Mouse (Mus musculus): Measurements from ENCODE around the gene Gm4340. TPM values are rescaled to one million over a fixed set of nuclear protein-coding genes. Genes with fewer than 3 reads are reported as not detected.
"Not testable (repeated sequence)": the region's sequence is repeated elsewhere in the genome, so short reads cannot be mapped to it uniquely, and the experiment has no call there.

Gm4340 gene
- total RNA-seq (2015; ENCODE audit: low replicate concordance) (not detected in 2 replicates), total RNA-seq (2017; ENCODE audit: low replicate concordance) (not detected in 2 replicates)

DNA sequence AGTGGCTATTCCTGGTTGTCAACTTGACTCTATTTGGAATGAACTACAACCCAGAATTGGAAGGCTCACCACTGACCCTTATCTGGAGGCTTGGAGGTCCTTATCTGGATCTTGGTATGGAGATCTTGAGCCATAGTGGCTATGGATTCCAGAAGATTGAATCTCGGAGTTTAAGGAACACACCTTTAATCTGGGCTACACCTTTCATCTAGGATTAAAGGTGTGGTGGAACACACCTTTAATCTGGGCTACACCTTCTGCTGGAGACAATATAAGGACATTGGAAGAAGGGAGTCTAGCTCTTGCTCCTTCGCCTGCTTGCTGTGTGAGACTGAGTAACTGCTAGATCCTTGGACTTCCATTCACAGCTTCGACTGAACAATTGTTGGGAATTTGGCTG, at the start of gene Gm4340:
Gm4340 (plus strand) TSS at position 301 of the 400 bp plus-strand sequence.
- ATAC-seq (replicated peaks; ENCODE audit: low FRiP score, poor library complexity, severe bottlenecking): not testable (repeated sequence)

DNA sequence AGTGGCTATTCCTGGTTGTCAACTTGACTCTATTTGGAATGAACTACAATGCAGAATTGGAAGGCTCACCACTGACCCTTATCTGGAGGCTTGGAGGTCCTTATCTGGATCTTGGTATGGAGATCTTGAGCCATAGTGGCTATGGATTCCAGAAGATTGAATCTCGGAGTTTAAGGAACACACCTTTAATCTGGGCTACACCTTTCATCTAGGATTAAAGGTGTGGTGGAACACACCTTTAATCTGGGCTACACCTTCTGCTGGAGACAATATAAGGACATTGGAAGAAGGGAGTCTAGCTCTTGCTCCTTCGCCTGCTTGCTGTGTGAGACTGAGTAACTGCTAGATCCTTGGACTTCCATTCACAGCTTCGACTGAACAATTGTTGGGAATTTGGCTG, 42.6 kb upstream of the Gm4340 start, which contains the start of gene Gm6763:
Gm6763 (plus strand) TSS at position 301 of the 400 bp plus-strand sequence.
- ATAC-seq (replicated peaks; ENCODE audit: low FRiP score, poor library complexity, severe bottlenecking): not testable (repeated sequence)

DNA sequence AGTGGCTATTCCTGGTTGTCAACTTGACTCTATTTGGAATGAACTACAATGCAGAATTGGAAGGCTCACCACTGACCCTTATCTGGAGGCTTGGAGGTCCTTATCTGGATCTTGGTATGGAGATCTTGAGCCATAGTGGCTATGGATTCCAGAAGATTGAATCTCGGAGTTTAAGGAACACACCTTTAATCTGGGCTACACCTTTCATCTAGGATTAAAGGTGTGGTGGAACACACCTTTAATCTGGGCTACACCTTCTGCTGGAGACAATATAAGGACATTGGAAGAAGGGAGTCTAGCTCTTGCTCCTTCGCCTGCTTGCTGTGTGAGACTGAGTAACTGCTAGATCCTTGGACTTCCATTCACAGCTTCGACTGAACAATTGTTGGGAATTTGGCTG, 34.1 kb upstream of the Gm4340 start, which contains the start of gene Gm8764:
Gm8764 (plus strand) TSS at position 301 of the 400 bp plus-strand sequence.
- not testable (repeated sequence) for ATAC-seq (replicated peaks; ENCODE audit: low FRiP score, poor library complexity, severe bottlenecking)

DNA sequence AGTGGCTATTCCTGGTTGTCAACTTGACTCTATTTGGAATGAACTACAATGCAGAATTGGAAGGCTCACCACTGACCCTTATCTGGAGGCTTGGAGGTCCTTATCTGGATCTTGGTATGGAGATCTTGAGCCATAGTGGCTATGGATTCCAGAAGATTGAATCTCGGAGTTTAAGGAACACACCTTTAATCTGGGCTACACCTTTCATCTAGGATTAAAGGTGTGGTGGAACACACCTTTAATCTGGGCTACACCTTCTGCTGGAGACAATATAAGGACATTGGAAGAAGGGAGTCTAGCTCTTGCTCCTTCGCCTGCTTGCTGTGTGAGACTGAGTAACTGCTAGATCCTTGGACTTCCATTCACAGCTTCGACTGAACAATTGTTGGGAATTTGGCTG, 25.6 kb upstream of the Gm4340 start, which contains the start of gene Gm21304:
Gm21304 (plus strand) TSS at position 301 of the 400 bp plus-strand sequence.
- ATAC-seq (replicated peaks; ENCODE audit: low FRiP score, poor library complexity, severe bottlenecking): not testable (repeated sequence)

DNA sequence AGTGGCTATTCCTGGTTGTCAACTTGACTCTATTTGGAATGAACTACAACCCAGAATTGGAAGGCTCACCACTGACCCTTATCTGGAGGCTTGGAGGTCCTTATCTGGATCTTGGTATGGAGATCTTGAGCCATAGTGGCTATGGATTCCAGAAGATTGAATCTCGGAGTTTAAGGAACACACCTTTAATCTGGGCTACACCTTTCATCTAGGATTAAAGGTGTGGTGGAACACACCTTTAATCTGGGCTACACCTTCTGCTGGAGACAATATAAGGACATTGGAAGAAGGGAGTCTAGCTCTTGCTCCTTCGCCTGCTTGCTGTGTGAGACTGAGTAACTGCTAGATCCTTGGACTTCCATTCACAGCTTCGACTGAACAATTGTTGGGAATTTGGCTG, 17.1 kb upstream of the Gm4340 start, which contains the start of gene Gm21312:
Gm21312 (plus strand) TSS at position 301 of the 400 bp plus-strand sequence.
- not testable (repeated sequence) for ATAC-seq (replicated peaks; ENCODE audit: low FRiP score, poor library complexity, severe bottlenecking)

DNA sequence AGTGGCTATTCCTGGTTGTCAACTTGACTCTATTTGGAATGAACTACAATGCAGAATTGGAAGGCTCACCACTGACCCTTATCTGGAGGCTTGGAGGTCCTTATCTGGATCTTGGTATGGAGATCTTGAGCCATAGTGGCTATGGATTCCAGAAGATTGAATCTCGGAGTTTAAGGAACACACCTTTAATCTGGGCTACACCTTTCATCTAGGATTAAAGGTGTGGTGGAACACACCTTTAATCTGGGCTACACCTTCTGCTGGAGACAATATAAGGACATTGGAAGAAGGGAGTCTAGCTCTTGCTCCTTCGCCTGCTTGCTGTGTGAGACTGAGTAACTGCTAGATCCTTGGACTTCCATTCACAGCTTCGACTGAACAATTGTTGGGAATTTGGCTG, 8.6 kb upstream of the Gm4340 start, which contains the start of gene Gm20765:
Gm20765 (plus strand) TSS at position 301 of the 400 bp plus-strand sequence.
- ATAC-seq (replicated peaks; ENCODE audit: low FRiP score, poor library complexity, severe bottlenecking): not testable (repeated sequence)

DNA sequence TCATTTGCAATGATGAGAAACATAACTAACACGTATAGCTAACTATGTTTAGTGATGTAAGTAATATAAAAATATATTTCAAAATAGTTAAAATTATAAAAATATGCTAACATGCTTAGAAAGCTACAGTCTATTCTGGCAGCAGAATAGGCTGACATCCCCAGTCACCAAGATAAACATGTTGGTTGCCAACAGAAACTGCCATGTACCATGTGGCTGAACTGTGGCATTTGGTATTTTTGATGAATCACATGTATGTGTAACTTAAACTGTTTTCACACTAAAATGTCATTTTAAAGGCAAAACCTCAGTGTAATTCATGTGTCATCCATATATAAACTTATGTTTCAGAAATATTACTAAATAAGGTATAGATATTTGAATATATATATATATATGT, 15.8 kb downstream of the Gm4340 start:
- ATAC-seq (replicated peaks; ENCODE audit: low FRiP score, poor library complexity, severe bottlenecking): no peak

DNA sequence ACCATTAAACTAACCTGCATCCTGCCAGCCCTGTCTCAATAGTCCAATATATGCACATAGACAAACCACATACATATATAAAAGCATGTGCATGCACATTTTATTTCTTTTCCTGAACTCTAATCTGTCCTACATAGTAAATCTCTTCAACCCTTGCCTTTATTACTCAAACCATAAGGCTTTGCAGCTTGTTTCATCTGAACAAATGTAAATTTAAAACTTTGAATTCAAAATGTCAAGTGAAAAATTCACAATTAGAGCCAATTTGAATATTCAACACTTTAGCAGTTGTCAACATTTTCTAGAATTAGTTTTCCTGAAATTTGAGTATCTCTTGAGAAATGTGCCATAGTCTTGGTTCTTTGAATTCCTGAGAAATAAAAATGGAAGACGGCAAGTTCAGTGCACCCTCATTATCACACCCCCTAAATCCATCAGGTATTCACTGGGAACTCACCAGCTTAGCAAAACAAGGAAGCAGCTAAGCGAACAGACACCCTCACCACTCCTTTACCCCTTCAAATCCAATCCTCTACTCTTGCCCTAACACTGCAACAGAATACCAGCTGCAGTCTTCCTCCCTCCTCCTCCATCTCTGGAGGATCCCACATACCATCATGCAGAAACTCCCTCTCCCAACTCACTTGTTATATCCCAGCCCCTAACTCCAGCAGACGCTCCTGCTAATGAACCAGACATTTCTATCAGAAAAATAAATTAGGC, 16.6 kb downstream of the Gm4340 start:
- no peak for ATAC-seq (replicated peaks; ENCODE audit: low FRiP score, poor library complexity, severe bottlenecking)

DNA sequence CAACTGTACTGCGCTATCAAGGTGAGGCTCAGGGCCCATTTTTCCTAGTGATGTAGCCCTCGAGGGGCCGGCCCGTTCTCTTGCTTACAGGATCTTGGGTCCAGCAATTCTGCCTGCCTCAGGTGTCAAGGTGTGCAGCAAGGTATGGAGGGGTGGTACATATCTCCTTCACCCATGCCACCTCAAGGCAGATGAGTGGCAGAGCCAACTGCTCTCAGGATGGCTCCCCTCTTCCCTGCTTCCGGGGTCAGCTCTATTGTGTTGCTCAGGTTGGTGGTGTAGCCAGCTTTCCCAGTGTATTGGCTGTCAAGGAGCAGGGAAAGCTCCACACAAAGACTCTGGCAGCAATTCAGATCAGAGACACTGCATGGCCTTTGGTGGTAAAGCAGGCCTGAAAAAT, 20.7 kb downstream of the Gm4340 start:
- no peak for ATAC-seq (replicated peaks; ENCODE audit: low FRiP score, poor library complexity, severe bottlenecking)

DNA sequence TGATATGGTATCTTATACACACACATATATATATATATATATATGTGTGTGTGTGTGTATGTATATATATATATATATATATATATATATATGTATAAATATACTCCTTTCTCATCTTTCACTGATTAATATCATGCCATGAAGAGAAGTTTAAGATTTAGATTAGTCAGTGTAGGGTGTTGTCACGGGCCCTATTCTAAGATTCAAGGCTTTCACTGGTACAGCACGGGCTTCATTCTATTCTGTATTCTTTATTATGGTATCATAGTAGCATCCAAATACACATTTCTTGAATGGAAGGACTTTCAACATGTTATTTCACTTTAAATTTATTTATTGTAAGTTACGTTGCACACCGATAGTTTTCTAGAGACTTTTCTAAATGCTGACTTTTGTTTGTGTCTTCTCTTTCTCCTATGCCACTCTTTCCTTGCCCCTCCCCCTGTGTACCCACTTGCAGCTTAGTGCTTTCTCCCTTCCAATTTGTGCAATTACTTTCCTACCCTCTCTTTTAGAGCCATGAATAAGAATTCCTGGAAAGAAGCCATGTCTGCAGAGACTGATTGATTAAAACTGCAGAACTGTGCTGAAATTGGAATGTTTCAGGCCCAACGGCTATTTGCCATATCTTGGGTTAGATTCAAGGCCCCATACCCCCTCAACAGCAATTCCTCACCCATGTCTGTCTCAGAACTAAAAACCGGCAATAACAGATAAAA, 26.6 kb downstream of the Gm4340 start:
- no peak for ATAC-seq (replicated peaks; ENCODE audit: low FRiP score, poor library complexity, severe bottlenecking)

Other genes starting within 250 kb of the Gm4340 start
- not detected in 2 replicates for gene Gm21293, start 51.1 kb upstream of the Gm4340 start, total RNA-seq (2015; ENCODE audit: low replicate concordance)
- gene Gm21293, start 51.1 kb upstream of the Gm4340 start, total RNA-seq (2017; ENCODE audit: low replicate concordance): not detected in 2 replicates
- not detected in 2 replicates for gene Gm6763, start 42.5 kb upstream of the Gm4340 start, total RNA-seq (2015; ENCODE audit: low replicate concordance)
- gene Gm6763, start 42.5 kb upstream of the Gm4340 start, total RNA-seq (2017; ENCODE audit: low replicate concordance): not detected in 2 replicates
- not detected in 2 replicates for gene Gm8764, start 34.0 kb upstream of the Gm4340 start, total RNA-seq (2015; ENCODE audit: low replicate concordance)
- not detected in 2 replicates for gene Gm8764, start 34.0 kb upstream of the Gm4340 start, total RNA-seq (2017; ENCODE audit: low replicate concordance)
- gene Gm21304, start 25.5 kb upstream of the Gm4340 start, total RNA-seq (2015; ENCODE audit: low replicate concordance): not detected in 2 replicates
- not detected in 2 replicates for gene Gm21304, start 25.5 kb upstream of the Gm4340 start, total RNA-seq (2017; ENCODE audit: low replicate concordance)
- gene Gm21312, start 17.0 kb upstream of the Gm4340 start, total RNA-seq (2015; ENCODE audit: low replicate concordance): not detected in 2 replicates
- gene Gm21312, start 17.0 kb upstream of the Gm4340 start, total RNA-seq (2017; ENCODE audit: low replicate concordance): not detected in 2 replicates
- not detected in 2 replicates for gene Gm20765, start 8.5 kb upstream of the Gm4340 start, total RNA-seq (2015; ENCODE audit: low replicate concordance)
- gene Gm20765, start 8.5 kb upstream of the Gm4340 start, total RNA-seq (2017; ENCODE audit: low replicate concordance): not detected in 2 replicates

Measured in erythroblast, adult 5-6 weeks (primary cell).